Mouse (Mus musculus) embryonic facial prominence, embryonic 14.5 days (tissue): ENCODE data around the gene Slc17a6. TPM values are rescaled to one million over a fixed set of nuclear protein-coding genes. Genes with fewer than 3 reads are reported as not detected.
"Not testable (repeated sequence)": the region's sequence is repeated elsewhere in the genome, so short reads cannot be mapped to it uniquely, and the experiment has no call there.

ENCODE experiments used
- ATAC-seq: fragments of 200-750 bp; cut with Nextera tagmentation; 2 replicates; pipeline ENCODE4 v1.8.0; 2017; ENCODE audit warnings: low read depth, moderate number of reproducible peaks, moderate TSS enrichment
- DNase-seq: peaks from one replicate; pipeline ENCODE4 v3.0.0-alpha.2; 2015; ENCODE audit warnings: low spot score
- H3K27ac ChIP-seq: fragments of 300-500 bp; sonication (generic); replicated peaks from 2 replicates; pipeline ENCODE4 v1.5.1; 2014; ENCODE audit warnings: low read depth, mild to moderate bottlenecking, low read length, moderate library complexity
- H3K27me3 ChIP-seq: fragments of 300-500 bp; sonication (generic); replicated peaks from 2 replicates; pipeline ENCODE4 v1.6.1; 2014; ENCODE audit warnings: low read length; ENCODE audit not compliant: control insufficient read depth, insufficient read depth
- H3K36me3 ChIP-seq: fragments of 300-500 bp; sonication (generic); 2 replicates; pipeline ENCODE4 v1.6.1; 2014; ENCODE audit warnings: low read length, mixed read lengths; ENCODE audit not compliant: control insufficient read depth, insufficient read depth
- H3K4me1 ChIP-seq: fragments of 300-500 bp; sonication (generic); 2 replicates; pipeline ENCODE4 v1.6.1; 2014; ENCODE audit warnings: antibody characterized with exemption, low read length; ENCODE audit not compliant: control insufficient read depth, insufficient read depth
- H3K4me2 ChIP-seq: fragments of 300-500 bp; sonication (generic); 2 replicates; pipeline ENCODE4 v1.6.1; 2014; ENCODE audit warnings: low read depth, mild to moderate bottlenecking, low read length, moderate library complexity, mixed read lengths
- H3K4me3 ChIP-seq: fragments of 300-500 bp; sonication (generic); 2 replicates; pipeline ENCODE4 v1.5.1; 2014; ENCODE audit warnings: low read depth, mild to moderate bottlenecking, low read length
- H3K9ac ChIP-seq: fragments of 300-500 bp; sonication (generic); 2 replicates; pipeline ENCODE4 v1.6.1; 2014; ENCODE audit warnings: low read depth, mild to moderate bottlenecking, low read length, moderate library complexity, mixed read lengths
- H3K9me3 ChIP-seq: fragments of 300-500 bp; sonication (generic); 2 replicates; pipeline ENCODE4 v1.6.1; 2016; ENCODE audit warnings: low read length; ENCODE audit not compliant: control insufficient read depth
- WGBS: fragments of 180-500 bp; shearing (Covaris S2); extraction: QIAGEN DNeasy Blood & Tissue Kit; methylation state at CpG from one replicate; pipeline ENCODE4 v1.1.7; 2014; 5-methylcytosine and 5-hydroxymethylcytosine counted together
- polyA plus RNA-seq: library from polyadenylated mRNA; unstranded; fragments of >200 nt; fragmentation: Nextera tagmentation; extraction: Ambion mirVana; gene quantifications from 2 replicates; pipeline ENCODE4 v1.2.1, GENCODE M21; 2014

Gene Slc17a6
- polyA plus RNA-seq, 1 experiment from 2014 or later: 4.4 TPM

DNA sequence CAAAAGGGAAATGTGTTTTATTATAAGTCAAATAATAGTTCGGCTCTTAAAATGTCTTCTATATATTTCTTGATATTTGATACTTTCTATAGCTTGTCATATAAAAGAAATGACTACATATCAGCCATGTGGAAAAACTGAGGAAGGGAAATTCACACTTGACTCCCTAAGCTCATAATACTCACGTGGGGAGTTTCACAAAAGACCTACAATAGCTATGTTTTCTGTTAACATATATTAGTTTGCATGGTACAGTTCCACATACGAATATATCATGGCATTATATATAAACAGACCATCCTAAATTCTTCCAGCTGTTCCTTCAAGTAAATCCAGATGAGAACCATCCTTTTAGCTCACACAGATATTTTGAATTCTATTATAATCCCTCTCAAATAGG is 88.5 kb downstream of the Slc17a6 start:
- not testable (repeated sequence) for H3K27me3 ChIP-seq, H3K9me3 ChIP-seq, H3K4me1 ChIP-seq, ATAC-seq, H3K9ac ChIP-seq, H3K36me3 ChIP-seq, H3K4me2 ChIP-seq, H3K4me3 ChIP-seq
- peak; percentile 39 for DNase-seq
- 48% methylated on average over 3 of the region's 3 CpGs for WGBS
- peak overlapping the region; percentile 52 for H3K27ac ChIP-seq

DNA sequence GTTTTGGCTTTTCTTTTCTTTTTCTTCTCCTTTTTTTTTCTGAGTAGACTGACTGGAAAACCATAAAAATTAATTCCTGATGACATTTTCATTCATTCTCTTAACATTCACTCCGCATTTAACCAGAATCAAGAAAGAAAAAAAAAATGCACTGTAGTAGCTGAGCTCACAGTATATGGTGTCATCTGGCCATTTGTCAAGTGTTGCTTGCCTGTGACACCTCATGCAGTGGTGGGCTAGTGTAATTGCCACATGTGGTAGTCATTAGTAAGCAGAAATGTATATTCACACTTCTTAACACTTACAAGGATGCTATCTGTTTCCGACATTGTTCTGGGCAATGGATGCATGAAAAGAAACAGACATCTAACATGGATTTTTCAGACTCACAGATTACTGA is 94.0 kb downstream of the Slc17a6 start:
- no peak for ATAC-seq
- 46% methylated on average over 2 of the region's 2 CpGs for WGBS

More for the DNA sequence above, 94.0 kb downstream of the Slc17a6 start:
- no peak overlapping the region for H3K9ac ChIP-seq
- H3K4me1 ChIP-seq: no peaks in the 10 kb centered on the region
- no peaks in the 10 kb centered on the region for H3K27me3 ChIP-seq
- H3K27ac ChIP-seq: no peak overlapping the region
- H3K4me3 ChIP-seq: no peak overlapping the region
- no peaks in the 10 kb centered on the region for H3K9me3 ChIP-seq
- H3K4me2 ChIP-seq: no peak overlapping the region
- H3K36me3 ChIP-seq: no peaks in the 10 kb centered on the region
- peak; percentile 28 for DNase-seq

Other genes with a start within 250 kb of the Slc17a6 start
- 0.84 and 0.89 TPM in 2 replicates for gene Ano5, start 111.0 kb upstream of the Slc17a6 start, polyA plus RNA-seq
- 53.9 and 66.8 TPM in 2 replicates for gene Gas2, start 240.0 kb downstream of the Slc17a6 start, polyA plus RNA-seq
- gene Fancf, start 240.3 kb downstream of the Slc17a6 start, polyA plus RNA-seq: 12.0 and 12.3 TPM in 2 replicates